Mouse (Mus musculus): ENCODE data around the gene Rnf149.

- TF ChIP-seq CTCF (IDR thresholded peaks at IDR 0.05; ENCODE audit: borderline replicate concordance, extremely low read depth, insufficient read depth, insufficient read length) (no peak), POLR2A (IDR thresholded peaks at IDR 0.05; ENCODE audit: borderline replicate concordance, extremely low read depth, insufficient read depth, insufficient read length, poor library complexity, severe bottlenecking) (no peak)
These were observed 46.2 kb downstream of the Rnf149 start for GRCm38 (mm10) chr1:39531036-39531435.
